In the genomic region with DNA sequence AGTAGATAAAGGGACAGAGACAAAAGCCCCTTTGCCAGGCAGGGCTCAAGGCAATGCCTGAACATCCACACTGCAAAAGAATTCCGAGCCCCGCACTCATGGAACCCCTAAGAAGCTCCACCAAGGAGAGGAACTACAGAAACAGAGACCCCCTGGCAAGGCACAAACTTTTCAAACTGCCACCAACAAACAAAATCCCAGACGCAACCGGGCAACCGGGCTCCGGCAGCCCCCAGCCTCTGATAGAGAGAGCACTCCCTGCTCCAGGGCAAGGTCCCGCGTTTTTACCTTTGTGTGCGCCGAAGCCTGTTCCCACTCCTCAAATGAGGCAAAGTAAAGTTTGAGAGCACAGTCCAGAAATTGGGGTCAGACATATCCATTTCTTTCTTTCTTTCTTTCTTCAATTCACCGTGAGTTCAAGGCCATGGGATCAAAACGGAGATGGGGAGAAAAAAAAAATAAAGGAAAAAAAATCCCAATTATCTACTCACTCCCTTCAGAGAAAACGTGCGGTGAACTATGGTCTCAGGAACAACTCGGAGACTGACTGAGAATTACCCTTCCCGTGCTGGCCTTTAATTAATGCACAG, we compare ENCODE assay signal across 8 mouse cellular contexts.
A peak's percentile ranks its signal among the peaks of the same experiment; 100 is the strongest.
DNase-seq lines count a peak whose midpoint lies in the region; ATAC-seq lines count a peak whose summit lies in the region.

No protein-coding gene starts in this region.

- WGBS in embryonic facial prominence, embryonic 13.5 days: under 1% methylated on average over 16 of the region's 16 CpGs
- WGBS in hindbrain, embryonic 12.5 days: under 1% methylated on average over 16 of the region's 16 CpGs
- under 1% methylated on average over 16 of the region's 16 CpGs for WGBS in midbrain, embryonic 10.5 days

- no peaks in the 10 kb centered on the region for H3K9me3 ChIP-seq in embryonic facial prominence, embryonic 13.5 days
- H3K9me3 ChIP-seq in hindbrain, embryonic 12.5 days (replicated peaks): no peaks in the 10 kb centered on the region; the same call in 1 of the 2 replicates
- no peaks in the 10 kb centered on the region for H3K9me3 ChIP-seq in midbrain, embryonic 10.5 days (replicated peaks)

- peak overlapping the region; percentile 65 for H3K4me3 ChIP-seq in embryonic facial prominence, embryonic 13.5 days
- H3K4me3 ChIP-seq in hindbrain, embryonic 12.5 days: peak overlapping the region; percentile 49
- H3K4me3 ChIP-seq in midbrain, embryonic 10.5 days: peak overlapping the region; percentile 76

- H3K27ac ChIP-seq in embryonic facial prominence, embryonic 13.5 days: peak overlapping the region; percentile 88
- peak overlapping the region; percentile 74 for H3K27ac ChIP-seq in hindbrain, embryonic 12.5 days
- H3K27ac ChIP-seq in midbrain, embryonic 10.5 days (replicated peaks): peak overlapping the region; percentile 89

- no peaks in the 10 kb centered on the region for H3K27me3 ChIP-seq in embryonic facial prominence, embryonic 13.5 days
- no peaks in the 10 kb centered on the region for H3K27me3 ChIP-seq in hindbrain, embryonic 12.5 days
- H3K27me3 ChIP-seq in midbrain, embryonic 10.5 days (ENCODE audit: low read depth, poor library complexity, severe bottlenecking): no peaks in the 10 kb centered on the region

- H3K9ac ChIP-seq in embryonic facial prominence, embryonic 13.5 days: peak overlapping the region; percentile 81
- H3K9ac ChIP-seq in hindbrain, embryonic 12.5 days: peak overlapping the region; percentile 64

- intact Hi-C loops in gastrocnemius, postnatal 14 days (cut with DNase I; ENCODE audit: low total_unique reads): loop anchor here (10.0 kb wide), 1 partner anchor 91 kb away; no protein-coding TSS in a partner anchor

- H3K36me3 ChIP-seq in embryonic facial prominence, embryonic 13.5 days: no peaks in the 10 kb centered on the region
- H3K36me3 ChIP-seq in hindbrain, embryonic 12.5 days: no peaks in the 10 kb centered on the region
- no peaks in the 10 kb centered on the region for H3K36me3 ChIP-seq in midbrain, embryonic 10.5 days

- H3K4me2 ChIP-seq in embryonic facial prominence, embryonic 13.5 days: peak overlapping the region; percentile 76
- peak overlapping the region; percentile 62 for H3K4me2 ChIP-seq in hindbrain, embryonic 12.5 days (replicated peaks)

- DNase-seq in retina, embryonic 14.5 days (ENCODE audit: low spot score): peak; percentile 32
- DNase-seq in retina, postnatal 1 day: no peak
- DNase-seq in midbrain, embryonic 10.5 days (ENCODE audit: low spot score): peak; percentile 49
- no peak for DNase-seq in gastrocnemius, postnatal 14 days
- no peak for DNase-seq in right cerebral cortex, adult 2 months (ENCODE audit: low spot score in 2 of 2)
- no peak for DNase-seq in gastrocnemius, postnatal 25 days

- ATAC-seq in embryonic facial prominence, embryonic 13.5 days (ENCODE audit: insufficient number of reproducible peaks, insufficient read depth, low FRiP score, low TSS enrichment, low read depth): no peak
- no peak for ATAC-seq in hindbrain, embryonic 12.5 days (ENCODE audit: low FRiP score)

- peaks cover 20% of the 10 kb centered on the region for H3K4me1 ChIP-seq in embryonic facial prominence, embryonic 13.5 days
- peaks cover 16% of the 10 kb centered on the region for H3K4me1 ChIP-seq in hindbrain, embryonic 12.5 days
- peaks cover 50% of the 10 kb centered on the region for H3K4me1 ChIP-seq in midbrain, embryonic 10.5 days

Comparison
In these comparisons a context has a peak if more than half of its experiments do, and no peak if none do; other contexts are left out.
1. DNase-seq: peak in retina, embryonic 14.5 days (single experiment) and midbrain, embryonic 10.5 days (single experiment); none in retina, postnatal 1 day (single experiment), gastrocnemius, postnatal 14 days (single experiment), right cerebral cortex, adult 2 months (0 of 2) and gastrocnemius, postnatal 25 days (single experiment).
2. Peak in every context shown above with its lines, with median percentiles within 50 percentile points of each other: H3K27ac ChIP-seq and H3K4me3 ChIP-seq.